Mouse (Mus musculus) layer of hippocampus, adult 2 months (tissue): ENCODE measurements around the gene Ache. TPM values are rescaled to one million over a fixed set of nuclear protein-coding genes. Genes with fewer than 3 reads are reported as not detected.

Experiments used
- DNase-seq, 2 experiments: peaks; one replicate each; pipeline ENCODE4 v3.0.0; 2022; ENCODE audit warnings: low spot score in 2 of 2
- H3K27ac ChIP-seq: fragments of 200-600 bp; 2 replicates; pipeline ENCODE4 v1.8.1; 2022
- H3K4me3 ChIP-seq: fragments of 200-600 bp; 2 replicates; pipeline ENCODE4 v1.8.1; 2022; ENCODE audit warnings: mild to moderate bottlenecking
- CTCF ChIP-seq: fragments of 200-600 bp; conservative IDR thresholded peaks from 2 replicates; pipeline ENCODE4 v1.8.1; 2022; ENCODE audit warnings: antibody characterized with exemption, mild to moderate bottlenecking, moderate library complexity
- microRNA-seq, 2 experiments: library from miRNA; unstranded; fragments of <30 nt; microRNA quantifications; one replicate each; pipeline ENCODE4 v1.2.0; 2021
- total RNA-seq, 2 experiments: library from RNA; stranded (reverse); gene quantifications; 2 replicates each; pipeline ENCODE4 v1.2.3; 2021

Ache gene
- total RNA-seq, 2 experiments from 2014 or later: 58.5 to 62.3 TPM

- TF ChIP-seq CTCF: no peak
- no peak overlapping the region for H3K27ac ChIP-seq
- H3K4me3 ChIP-seq: no peak overlapping the region
- DNase-seq: no peak
Observed at GRCm38 (mm10) chr5:137343412-137343811, 56.1 kb downstream of the Ache start.

- no peak overlapping the region for H3K27ac ChIP-seq
- TF ChIP-seq CTCF: 0 out of 2 replicates have a peak, but pooled peaks have one; percentile 6
- no peak overlapping the region for H3K4me3 ChIP-seq
- DNase-seq: no peak
Observed at GRCm38 (mm10) chr5:137343869-137344268, 56.5 kb downstream of the Ache start.

Small RNAs within 50 kb of the gene (microRNA-seq; reads per million reads assigned to microRNA genes)
- gene Mir7036 (2.6 reads per million in 2 experiments), gene Mir8116 (0 to 0.74 reads per million in 2 experiments)

Other genes starting within 250 kb of the Ache start
- gene Ap1s1, start 241.4 kb upstream of the Ache start, total RNA-seq: 100 to 1,000 TPM; 298 to 323 TPM
- gene Serpine1, start 215.3 kb upstream of the Ache start, total RNA-seq: under 1 TPM; 0.38 to 0.52 TPM
- 1 to 10 TPM; 5.5 to 5.8 TPM for gene Trim56, start 171.3 kb upstream of the Ache start, total RNA-seq
- gene Muc3, start 138.2 kb upstream of the Ache start, total RNA-seq: not detected
- gene Muc3a, start 75.1 kb upstream of the Ache start, total RNA-seq: 1 to 10 TPM; 3.6 to 4.2 TPM
- gene Ufsp1, start 7.1 kb downstream of the Ache start, total RNA-seq: 10 to 100 TPM; 12.4 to 13.8 TPM
- 100 to 1,000 TPM; 223 to 232 TPM for gene Srrt, start 20.2 kb downstream of the Ache start, total RNA-seq
- 1 to 10 TPM; 4.8 to 7.3 TPM for gene Trip6, start 26.9 kb downstream of the Ache start, total RNA-seq
- 10 to 100 TPM; 27.9 to 28.4 TPM for gene Slc12a9, start 46.1 kb downstream of the Ache start, total RNA-seq
- 1 to 10 TPM; 5.6 to 5.7 TPM for gene Ephb4, start 62.6 kb downstream of the Ache start, total RNA-seq
- under 1 TPM; 0.36 to 0.49 TPM for gene Zan, start 189.5 kb downstream of the Ache start, total RNA-seq
- gene Pop7, start 215.0 kb downstream of the Ache start, total RNA-seq: 10 to 100 TPM; 33.8 to 35.1 TPM
- 10 to 100 TPM; 61.9 to 63.5 TPM for gene Gigyf1, start 231.0 kb downstream of the Ache start, total RNA-seq
- gene Epo, start 245.7 kb downstream of the Ache start, total RNA-seq: not detected
- gene Gnb2, start 246.0 kb downstream of the Ache start, total RNA-seq: 100 to 1,000 TPM; 600 to 607 TPM